Mouse (Mus musculus): ENCODE data around the gene C4b. TPM values are rescaled to one million over a fixed set of nuclear protein-coding genes. Genes with fewer than 3 reads are reported as not detected.
"Not testable (repeated sequence)": the region's sequence is repeated elsewhere in the genome, so short reads cannot be mapped to it uniquely, and the experiment has no call there.

C4b gene
- 0.05 and 0.11 TPM in 2 replicates for polyA plus RNA-seq (2016; fragmentation: Nextera tagmentation; extraction: Ambion mirVana)

DNA sequence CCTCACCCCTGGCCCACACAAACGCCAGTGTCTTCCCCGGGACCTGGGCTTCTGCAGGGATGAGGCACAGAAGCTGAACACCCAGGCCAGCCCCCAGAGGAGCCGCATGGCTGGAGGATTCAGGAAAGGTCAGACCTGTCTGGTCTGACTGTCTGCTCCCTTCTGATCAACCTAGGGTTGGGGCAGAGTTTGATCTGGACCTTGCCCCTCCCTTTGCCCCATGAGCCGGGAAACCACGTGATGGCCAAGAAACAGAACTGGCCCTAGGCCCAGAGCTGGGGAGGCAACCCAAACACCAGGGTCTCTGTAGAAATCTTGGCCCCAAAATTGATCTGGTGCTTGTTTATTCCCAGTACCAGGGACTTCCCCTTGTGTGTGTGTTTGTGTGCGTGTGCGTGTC is at the start of gene C4b:
TSS of gene C4b (minus strand) at position 164 of the 400 bp plus-strand sequence.
- WGBS, result 86% methylated on average over 7 of the region's 7 CpGs

DNA sequence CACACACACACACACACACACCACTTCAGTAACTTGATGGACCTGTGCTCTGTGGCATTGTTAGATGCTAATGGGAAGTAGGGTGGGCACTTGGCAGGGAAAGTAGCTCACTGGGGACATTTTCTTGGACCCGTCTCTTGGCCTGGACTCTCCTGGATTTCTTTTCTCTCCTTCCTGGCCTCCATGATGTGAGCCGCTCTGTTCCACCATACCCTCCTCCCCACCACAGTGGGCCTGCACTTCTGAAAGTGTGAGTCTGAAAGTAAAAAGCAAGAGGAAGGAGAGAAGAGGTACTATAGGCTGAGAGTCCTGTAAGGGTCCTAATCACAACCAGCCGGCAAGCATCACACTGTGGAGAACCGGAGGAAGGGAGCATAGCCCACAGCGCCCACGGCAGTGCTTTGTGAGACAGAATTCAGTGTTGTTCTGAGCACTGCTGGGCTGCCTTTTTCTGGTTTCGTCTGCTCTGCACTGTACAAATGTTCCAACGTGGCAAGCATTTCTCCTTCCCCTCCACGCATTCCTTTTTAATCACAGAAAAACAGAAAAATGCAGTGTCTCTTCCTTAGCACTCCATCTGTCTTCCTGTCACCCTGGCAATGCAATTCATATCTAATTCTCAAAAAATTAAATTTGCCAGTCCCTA is 34.1 kb upstream of the C4b start:
- Histone ChIP-seq H3K27me3 (no peaks in the 10 kb centered on the region), H3K4me3 (no peak overlapping the region), H3K9me3 (peaks cover 14% of the 10 kb centered on the region; the same call in 1 of the 2 replicates), H3K9ac (replicated peaks) (no peak overlapping the region), H3K4me2 (replicated peaks) (no peak overlapping the region), H3K4me1 (no peaks in the 10 kb centered on the region), H3K27ac (replicated peaks) (no peak overlapping the region), H3K36me3 (no peaks in the 10 kb centered on the region)
- 76% methylated on average over 9 of the region's 9 CpGs for WGBS
- no peak for ATAC-seq (ENCODE audit: low FRiP score, low read depth)

More for the DNA sequence above, at the start of gene C4b:
- no peak within 1 kb of the TSS for H3K27ac ChIP-seq (replicated peaks)
- H3K4me1 ChIP-seq, result no peaks in the 10 kb centered on the region
- no peaks in the 10 kb centered on the region for H3K27me3 ChIP-seq
- H3K36me3 ChIP-seq, result no peaks in the 10 kb centered on the region
- no peak within 1 kb of the TSS for H3K4me3 ChIP-seq
- no peak for ATAC-seq (ENCODE audit: low FRiP score, low read depth)
- peaks cover 7% of the 10 kb centered on the region; the same call in 1 of the 2 replicates for H3K9me3 ChIP-seq
- H3K9ac ChIP-seq (replicated peaks), result no peak within 1 kb of the TSS
- no peak within 1 kb of the TSS for H3K4me2 ChIP-seq (replicated peaks)

DNA sequence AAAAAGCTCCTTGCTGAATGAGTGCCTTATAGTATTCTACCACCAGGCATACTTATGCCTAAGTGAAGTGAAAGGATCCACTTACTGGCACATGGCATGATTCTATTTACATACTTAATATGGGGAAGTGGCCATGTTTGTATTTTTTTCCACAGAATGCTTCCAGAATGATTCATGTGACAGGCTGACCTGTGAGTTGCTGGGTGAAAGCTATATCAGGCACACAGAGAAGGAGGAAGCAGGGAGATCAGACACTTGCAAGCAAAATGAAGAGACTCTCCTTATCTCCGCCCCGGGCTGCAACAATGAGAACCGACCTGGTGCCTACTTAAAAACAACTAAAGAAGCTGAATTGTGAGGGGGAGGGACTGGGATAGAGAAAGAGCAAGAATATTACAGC is 17.8 kb upstream of the C4b start:
- 89% methylated on average over 3 of the region's 3 CpGs for WGBS

DNA sequence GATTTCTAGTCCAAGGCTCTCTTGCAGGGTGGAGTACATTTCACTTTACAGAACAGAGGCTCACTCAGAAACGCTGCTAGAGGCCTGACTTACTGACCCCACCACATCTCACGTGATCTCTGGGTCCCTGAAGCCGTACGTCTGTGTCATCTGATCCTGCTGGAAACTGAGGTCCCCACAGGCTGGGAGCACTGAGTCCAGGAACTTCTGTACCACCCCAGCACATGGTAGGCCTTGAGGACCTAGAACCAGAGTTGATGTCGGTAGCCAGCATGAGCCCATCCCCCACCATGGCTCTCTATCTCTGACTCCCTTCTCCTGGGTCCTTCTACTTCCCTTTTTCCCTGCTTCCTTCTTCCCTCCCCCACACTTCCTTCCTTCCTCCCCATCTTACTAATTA is 2.8 kb upstream of the C4b start:
- Histone ChIP-seq H3K36me3 (no peaks in the 10 kb centered on the region), H3K27ac (replicated peaks) (no peak overlapping the region), H3K9me3 (peaks cover 16% of the 10 kb centered on the region), H3K27me3 (no peaks in the 10 kb centered on the region), H3K4me3 (no peak overlapping the region), H3K4me2 (replicated peaks) (no peak overlapping the region), H3K4me1 (no peaks in the 10 kb centered on the region), H3K9ac (replicated peaks) (no peak overlapping the region)
- WGBS, result 78% methylated on average over 5 of the region's 5 CpGs
- no peak for ATAC-seq (ENCODE audit: low FRiP score, low read depth)

More for the DNA sequence above, 17.8 kb upstream of the C4b start:
- Histone ChIP-seq H3K27me3 (no peaks in the 10 kb centered on the region), H3K4me1 (no peaks in the 10 kb centered on the region), H3K4me3 (no peak overlapping the region), H3K27ac (replicated peaks) (no peak overlapping the region), H3K9me3 (no peaks in the 10 kb centered on the region), H3K36me3 (no peaks in the 10 kb centered on the region), H3K9ac (replicated peaks) (no peak overlapping the region), H3K4me2 (replicated peaks) (no peak overlapping the region)
- ATAC-seq (ENCODE audit: low FRiP score, low read depth), result no peak

DNA sequence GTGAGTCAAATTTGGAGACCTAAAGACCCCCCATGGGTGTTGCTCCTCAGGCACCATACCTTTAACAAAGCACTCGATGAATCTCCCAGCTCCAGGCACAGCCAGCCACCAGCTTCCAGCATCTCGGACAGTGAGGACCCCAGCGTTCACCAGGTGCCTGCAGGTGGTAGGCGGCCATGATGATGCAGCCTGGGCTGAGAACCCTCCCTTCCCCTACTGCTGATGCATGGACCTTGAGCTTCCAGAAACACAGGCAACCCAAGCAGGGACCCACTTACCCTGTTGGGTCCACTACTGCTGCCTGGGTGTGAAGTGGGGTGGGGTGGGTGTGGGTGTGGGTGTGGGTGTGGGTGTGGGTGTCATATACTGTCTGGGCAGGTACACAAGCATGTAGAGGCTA is 1.5 kb upstream of the C4b start:
- WGBS, result 92% methylated on average over 4 of the region's 4 CpGs
- H3K36me3 ChIP-seq; H3K9ac ChIP-seq (replicated peaks); ATAC-seq (ENCODE audit: low FRiP score, low read depth); H3K27ac ChIP-seq (replicated peaks); H3K27me3 ChIP-seq; H3K4me2 ChIP-seq (replicated peaks); H3K4me3 ChIP-seq; H3K4me1 ChIP-seq: not testable (repeated sequence)
- peaks cover 16% of the 10 kb centered on the region for H3K9me3 ChIP-seq

DNA sequence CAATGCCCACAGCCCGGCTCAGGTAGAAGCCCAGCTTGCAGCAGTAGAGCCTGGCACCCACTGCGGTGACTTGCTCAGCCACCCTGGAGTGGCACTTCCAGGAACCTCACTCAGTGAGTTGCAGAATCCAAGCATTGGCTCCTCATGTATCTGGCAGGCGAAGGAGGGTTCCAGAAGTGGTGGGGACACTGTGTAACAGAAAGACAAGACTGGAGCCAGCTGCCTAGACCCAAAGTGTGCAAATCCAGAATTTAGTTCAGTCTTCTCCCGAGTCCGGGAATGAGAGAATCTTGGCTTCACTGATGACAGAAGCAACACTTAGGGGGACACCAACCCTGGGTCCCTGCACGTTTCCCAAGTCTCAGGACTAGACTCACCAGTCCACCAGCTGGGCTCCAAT is 929 bp upstream of the C4b start:
- H3K4me2 ChIP-seq (replicated peaks); H3K27ac ChIP-seq (replicated peaks); ATAC-seq (ENCODE audit: low FRiP score, low read depth); H3K36me3 ChIP-seq; H3K27me3 ChIP-seq; H3K4me3 ChIP-seq; H3K4me1 ChIP-seq; H3K9ac ChIP-seq (replicated peaks): not testable (repeated sequence)
- H3K9me3 ChIP-seq, result peaks cover 15% of the 10 kb centered on the region
- 93% methylated on average over 6 of the region's 6 CpGs for WGBS

DNA sequence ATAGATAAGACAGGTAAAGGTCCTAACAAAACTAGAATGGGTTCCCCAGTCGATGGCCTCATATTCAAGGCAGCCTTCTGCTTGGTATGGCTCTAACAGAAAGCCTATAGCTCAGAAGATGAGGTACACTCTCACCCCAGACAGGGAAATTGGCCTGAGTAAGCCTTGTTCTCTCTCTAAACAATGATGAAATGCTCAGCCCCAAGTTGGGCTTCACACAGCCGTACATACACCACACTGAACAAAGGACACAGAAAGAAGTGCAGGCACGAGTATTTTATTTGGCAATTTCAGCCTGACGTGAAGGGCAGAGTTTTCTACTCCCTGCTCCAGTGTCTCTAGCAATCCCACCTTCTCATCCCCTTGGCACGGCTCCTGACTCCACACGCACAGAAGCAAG is 524 bp upstream of the C4b start:
- Histone ChIP-seq H3K27ac (replicated peaks) (no peak overlapping the region), H3K9me3 (peaks cover 11% of the 10 kb centered on the region; the same call in 1 of the 2 replicates), H3K27me3 (no peaks in the 10 kb centered on the region), H3K36me3 (no peaks in the 10 kb centered on the region), H3K4me2 (replicated peaks) (no peak overlapping the region), H3K4me1 (no peaks in the 10 kb centered on the region), H3K9ac (replicated peaks) (no peak overlapping the region), H3K4me3 (no peak overlapping the region)
- no peak for ATAC-seq (ENCODE audit: low FRiP score, low read depth)
- 91% methylated on average over 6 of the region's 6 CpGs for WGBS

DNA sequence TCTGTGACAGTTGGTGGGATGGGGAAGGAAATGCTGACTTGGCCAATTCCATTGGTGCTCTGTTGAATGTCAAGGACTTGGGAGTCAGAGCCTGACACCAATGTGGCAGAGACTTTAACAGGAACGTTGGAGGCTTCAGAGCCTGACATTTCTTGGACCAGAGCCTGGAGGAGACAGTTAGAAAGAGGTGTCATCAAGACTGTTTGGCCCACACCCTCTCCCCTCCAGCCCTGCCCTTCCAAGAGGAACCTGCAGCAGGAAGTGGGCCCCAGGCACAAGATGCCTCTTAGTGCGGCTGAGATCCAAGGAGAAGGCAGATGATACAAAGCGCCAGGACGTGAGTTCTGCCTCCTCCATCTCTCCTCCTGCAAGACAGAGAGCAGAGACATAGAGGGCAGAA is 3.4 kb downstream of the C4b start:
- Histone ChIP-seq H3K4me3 (no peak overlapping the region), H3K4me2 (replicated peaks) (no peak overlapping the region), H3K9me3 (no peaks in the 10 kb centered on the region), H3K27me3 (no peaks in the 10 kb centered on the region), H3K9ac (replicated peaks) (no peak overlapping the region), H3K4me1 (no peaks in the 10 kb centered on the region), H3K27ac (replicated peaks) (no peak overlapping the region), H3K36me3 (no peaks in the 10 kb centered on the region)
- WGBS, result 77% methylated on average over 4 of the region's 4 CpGs
- ATAC-seq (ENCODE audit: low FRiP score, low read depth), result no peak

DNA sequence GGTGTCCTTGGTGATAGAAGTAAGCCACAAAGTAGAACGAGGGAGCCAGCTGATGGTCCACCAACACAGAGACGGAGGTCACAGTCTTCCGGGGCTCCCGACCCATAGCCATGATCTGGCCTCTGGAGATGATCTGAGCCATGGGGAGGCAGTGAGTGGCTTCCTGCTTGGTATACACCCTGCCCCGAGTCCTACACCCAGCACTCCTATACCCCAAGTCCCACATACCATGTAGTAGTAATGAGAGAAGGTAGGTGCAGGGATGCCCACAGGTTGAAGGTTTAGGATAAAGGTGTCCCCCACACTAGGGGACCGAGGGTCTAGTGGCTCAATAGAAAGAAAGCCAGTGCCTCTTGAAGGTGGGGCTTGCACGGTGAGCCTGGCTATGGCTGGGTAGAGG is 4.0 kb downstream of the C4b start:
- H3K4me2 ChIP-seq (replicated peaks); ATAC-seq (ENCODE audit: low FRiP score, low read depth); H3K9ac ChIP-seq (replicated peaks); H3K27me3 ChIP-seq; H3K36me3 ChIP-seq; H3K9me3 ChIP-seq; H3K27ac ChIP-seq (replicated peaks); H3K4me1 ChIP-seq; H3K4me3 ChIP-seq: not testable (repeated sequence)
- WGBS, result 89% methylated on average over 7 of the region's 7 CpGs

DNA sequence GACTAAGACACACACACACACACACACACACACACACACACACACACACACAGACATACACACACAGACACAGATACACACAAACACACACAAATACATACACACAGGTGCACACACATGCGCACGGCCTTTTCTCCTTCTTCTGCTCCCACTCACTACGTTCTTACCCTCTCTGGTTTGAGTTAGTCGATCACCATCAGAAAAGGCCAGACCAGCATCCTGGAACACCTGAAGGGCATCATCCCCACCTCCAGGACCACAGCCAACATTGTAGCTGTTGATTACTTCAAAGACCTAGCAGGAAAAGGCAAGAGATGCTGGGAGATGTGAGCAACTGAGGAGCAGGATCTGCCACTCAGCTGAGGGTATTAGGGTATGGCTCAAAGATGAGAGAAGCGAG is 6.2 kb downstream of the C4b start:
- H3K9ac ChIP-seq (replicated peaks); ATAC-seq (ENCODE audit: low FRiP score, low read depth); H3K4me2 ChIP-seq (replicated peaks); H3K4me1 ChIP-seq; H3K27ac ChIP-seq (replicated peaks); H3K27me3 ChIP-seq; H3K36me3 ChIP-seq; H3K9me3 ChIP-seq; H3K4me3 ChIP-seq: not testable (repeated sequence)
- 82% methylated on average over 5 of the region's 5 CpGs for WGBS

DNA sequence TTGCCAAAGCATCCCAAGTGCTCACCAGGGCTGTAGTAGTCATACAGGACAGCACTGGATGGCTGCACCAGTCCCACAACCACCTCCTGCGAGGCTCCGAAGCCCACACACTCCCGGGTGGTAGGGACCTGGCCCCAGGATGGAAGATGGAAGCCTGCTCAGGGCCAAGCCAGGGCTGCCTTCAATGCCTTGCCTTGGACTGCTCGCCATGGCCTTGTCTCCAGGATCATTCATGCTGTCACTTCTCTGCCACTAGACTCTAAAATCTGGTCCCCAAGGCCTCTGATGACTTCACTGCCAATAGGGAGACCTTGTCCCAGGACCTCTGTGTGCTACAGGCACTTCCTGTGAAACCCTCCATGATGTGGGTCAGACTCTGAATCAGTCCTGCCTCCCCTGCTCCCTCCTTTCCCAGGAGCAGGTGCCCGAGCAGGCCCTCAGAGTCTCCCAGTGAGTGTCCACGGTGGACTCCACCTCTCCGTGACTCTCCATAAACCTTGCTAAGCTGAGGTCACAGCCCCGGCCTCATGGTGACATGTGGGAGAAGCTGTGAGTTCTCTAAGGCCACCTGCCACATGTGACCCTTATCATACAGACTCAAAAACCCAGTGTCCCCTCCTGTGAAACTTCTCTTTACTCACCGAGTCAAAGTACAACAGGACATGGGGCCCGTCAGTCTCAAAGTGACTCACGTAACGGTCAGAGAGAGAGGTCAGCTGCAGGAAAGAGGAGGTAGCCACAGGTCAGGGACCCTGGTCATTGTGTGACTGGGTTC is 13.7 kb downstream of the C4b start:
- H3K27ac ChIP-seq (replicated peaks); H3K4me3 ChIP-seq; H3K9ac ChIP-seq (replicated peaks); H3K9me3 ChIP-seq; ATAC-seq (ENCODE audit: low FRiP score, low read depth); H3K4me1 ChIP-seq; H3K27me3 ChIP-seq; H3K36me3 ChIP-seq; H3K4me2 ChIP-seq (replicated peaks): not testable (repeated sequence)
- WGBS, result 87% methylated on average over 12 of the region's 12 CpGs

DNA sequence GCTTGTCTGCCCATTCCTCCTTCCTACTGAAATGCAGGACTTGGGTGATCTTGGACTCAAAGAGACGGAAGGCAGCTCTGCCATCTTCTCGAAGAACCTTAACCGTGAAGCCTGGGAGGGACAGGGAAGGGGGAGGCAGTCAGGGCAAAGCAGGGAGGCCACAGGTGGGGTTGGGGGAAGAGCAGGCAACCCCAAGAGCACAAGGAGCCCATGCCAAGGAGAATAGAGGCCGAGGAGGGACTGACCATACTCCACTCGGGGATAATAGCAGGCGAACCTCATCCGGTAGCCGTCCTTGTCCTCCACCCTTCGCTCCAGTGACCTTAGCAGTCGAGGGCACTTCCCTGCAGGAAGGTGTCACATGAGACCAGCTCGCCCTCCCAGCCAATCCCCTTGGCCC is 14.5 kb downstream of the C4b start:
- 83% methylated on average over 11 of the region's 11 CpGs for WGBS
- not testable (repeated sequence) for H3K36me3 ChIP-seq; ATAC-seq (ENCODE audit: low FRiP score, low read depth); H3K27me3 ChIP-seq; H3K27ac ChIP-seq (replicated peaks); H3K4me1 ChIP-seq; H3K9ac ChIP-seq (replicated peaks); H3K4me3 ChIP-seq; H3K4me2 ChIP-seq (replicated peaks); H3K9me3 ChIP-seq

All from midbrain, embryonic 12.5 days (tissue).